Mouse (Mus musculus) brain, embryonic 18.5 days (tissue): ENCODE data around the gene Keap1.
"Not testable (repeated sequence)": the region's sequence is repeated elsewhere in the genome, so short reads cannot be mapped to it uniquely, and the experiment has no call there.

Source experiments
- DNase-seq: peaks from one replicate; pipeline ENCODE4 v3.0.0-alpha.2; 2012; ENCODE audit warnings: low read depth, low spot score

Gene Keap1

DNA sequence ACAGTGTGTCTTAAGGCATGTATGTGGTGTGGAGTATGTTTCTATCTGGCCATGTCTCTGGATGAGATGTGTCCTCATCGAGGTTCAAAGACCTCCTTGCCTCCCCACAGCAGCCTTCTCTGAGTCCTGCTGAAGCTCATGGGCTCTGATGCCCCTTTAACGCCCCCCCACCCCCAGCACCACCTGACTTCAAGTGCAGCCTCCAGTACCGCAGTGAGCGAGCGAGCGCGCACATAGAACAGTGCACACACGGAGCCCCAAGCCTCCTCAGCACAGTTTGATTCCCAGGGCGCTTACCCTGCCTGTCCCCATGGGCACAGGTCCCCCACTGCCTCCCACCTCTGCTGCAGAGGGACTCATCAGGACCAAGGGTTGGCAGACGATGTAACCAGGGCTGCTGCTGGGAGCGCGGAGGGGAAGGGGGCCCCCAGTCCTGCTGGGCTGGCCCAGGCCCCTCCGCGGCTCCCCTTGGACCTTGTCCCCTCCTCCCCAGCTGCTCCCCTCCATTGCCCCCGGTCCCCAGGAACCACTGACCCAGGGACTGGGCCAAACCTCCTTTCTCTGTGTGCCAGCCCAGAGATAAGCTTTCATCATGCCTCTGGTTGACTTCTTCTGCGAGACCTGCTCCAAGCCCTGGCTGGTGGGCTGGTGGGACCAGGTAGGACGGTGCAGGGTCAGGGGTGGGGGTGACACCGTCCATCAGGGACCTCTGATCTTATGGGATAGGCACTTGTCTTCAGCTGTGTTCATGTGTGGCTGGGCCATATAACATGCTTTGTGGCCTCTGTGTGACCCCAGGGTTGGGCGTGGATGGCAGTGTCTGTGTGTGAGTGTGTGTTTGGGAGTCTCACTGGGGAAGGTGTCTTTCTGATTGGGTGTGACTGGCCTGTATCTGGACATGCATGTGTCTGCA is 42.4 kb downstream of the Keap1 start:
- peak; percentile 64 for DNase-seq

- not testable (repeated sequence) for DNase-seq
Measured at GRCm38 (mm10) chr9:21195736-21196505, 43.2 kb downstream of the Keap1 start.

DNA sequence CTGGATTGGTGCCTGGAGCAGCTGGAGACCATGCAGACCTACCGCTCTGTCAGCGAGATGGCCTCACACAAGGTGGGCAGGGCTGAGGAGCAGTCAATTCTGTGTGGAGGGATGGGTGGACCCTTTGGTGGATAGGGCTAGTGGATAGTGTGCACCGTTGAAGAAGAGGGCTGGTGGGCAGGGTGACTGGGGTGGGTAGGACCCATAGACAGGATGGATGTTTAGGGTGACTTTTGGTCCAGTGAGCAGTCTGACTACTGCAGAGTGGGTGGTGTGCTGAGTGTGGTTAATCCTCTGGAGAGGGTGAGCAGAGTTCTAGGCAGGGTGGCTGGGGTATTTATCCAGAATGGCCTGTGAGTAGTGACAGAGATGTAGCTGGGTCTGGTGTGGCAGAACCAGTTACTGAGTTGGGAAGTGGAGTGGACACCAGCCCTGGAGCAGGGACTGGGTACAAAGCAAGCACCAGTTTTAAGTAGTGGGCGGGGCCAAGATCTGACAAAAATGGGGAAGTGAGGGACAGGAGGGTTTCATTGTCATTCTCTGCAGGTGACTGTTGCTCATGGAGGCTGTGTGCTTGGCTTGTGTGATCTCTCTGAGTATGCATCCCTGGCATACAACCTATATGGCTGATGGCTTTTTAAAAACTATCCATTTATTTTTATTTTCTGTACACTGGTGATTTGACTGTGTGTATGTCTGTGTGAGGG is 44.2 kb downstream of the Keap1 start:
- DNase-seq: no peak

DNA sequence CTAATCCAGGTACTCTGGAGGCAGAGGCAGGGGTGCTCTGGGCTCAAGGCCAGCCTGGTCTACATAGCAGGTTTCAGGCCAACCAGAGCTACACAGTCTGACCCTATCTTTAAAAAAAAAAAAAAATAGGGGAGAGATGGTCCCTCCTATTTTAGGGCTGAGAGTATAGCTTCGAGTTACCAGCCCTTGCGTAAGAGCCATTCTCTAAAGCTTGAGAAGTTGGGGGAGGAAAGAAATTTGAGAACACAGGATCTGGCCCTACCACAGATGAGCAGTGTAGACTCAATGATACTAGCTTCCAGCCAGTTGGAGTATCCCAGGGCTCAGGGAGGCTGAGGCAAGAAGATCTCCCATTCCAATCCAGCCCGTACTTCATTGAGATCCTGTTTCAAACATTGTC is 45.4 kb downstream of the Keap1 start:
- no peak for DNase-seq

DNA sequence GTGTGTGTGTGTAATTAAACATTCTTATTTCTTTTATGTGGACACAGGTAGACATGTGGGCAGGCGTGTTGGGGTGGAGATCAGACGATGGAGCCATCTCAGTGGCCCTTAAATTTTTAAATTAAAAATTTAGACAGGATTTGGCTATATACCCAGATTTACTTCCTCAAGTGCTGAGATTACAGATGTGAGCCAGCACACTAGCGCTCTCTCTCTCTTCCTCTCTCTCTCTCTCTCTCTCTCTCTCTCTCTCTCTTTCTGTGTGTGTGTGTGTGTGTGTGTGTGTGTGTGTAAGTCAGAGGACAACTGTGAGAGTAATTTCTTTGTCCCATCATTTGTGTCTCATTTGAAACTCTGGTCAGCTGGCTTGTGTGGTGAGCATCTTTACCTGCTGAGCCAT is 48.5 kb downstream of the Keap1 start:
- no peak for DNase-seq

- no peak for DNase-seq
Measured at GRCm38 (mm10) chr9:21189905-21190304, 49.3 kb downstream of the Keap1 start.

GRCm38 (mm10) chr9:21185436-21185835 is 53.7 kb downstream of the Keap1 start:
- DNase-seq: no peak

GRCm38 (mm10) chr9:21184733-21185132 is 54.4 kb downstream of the Keap1 start:
- no peak for DNase-seq

- no peak for DNase-seq
Measured at GRCm38 (mm10) chr9:21183905-21184413, 55.2 kb downstream of the Keap1 start.

DNA sequence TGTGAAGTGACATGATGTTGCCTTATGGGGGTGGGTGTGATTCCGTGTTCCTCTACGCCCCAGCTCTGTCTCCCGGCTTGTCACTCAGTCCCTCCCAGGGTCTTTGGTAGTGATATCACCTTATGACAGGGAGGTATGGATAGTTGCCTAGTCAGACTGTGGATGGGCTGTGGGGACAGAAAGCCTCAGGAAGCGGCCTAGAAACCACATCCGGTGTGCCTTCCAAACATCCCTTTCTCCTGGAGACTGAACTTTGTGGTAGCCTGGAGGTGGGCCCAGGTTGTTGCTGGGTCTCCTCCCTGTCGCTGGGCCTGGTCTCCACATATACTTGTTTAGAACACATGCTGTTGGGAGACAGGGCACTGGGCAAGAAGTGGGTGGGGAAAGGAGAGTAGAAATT is 55.7 kb downstream of the Keap1 start:
- no peak for DNase-seq

DNA sequence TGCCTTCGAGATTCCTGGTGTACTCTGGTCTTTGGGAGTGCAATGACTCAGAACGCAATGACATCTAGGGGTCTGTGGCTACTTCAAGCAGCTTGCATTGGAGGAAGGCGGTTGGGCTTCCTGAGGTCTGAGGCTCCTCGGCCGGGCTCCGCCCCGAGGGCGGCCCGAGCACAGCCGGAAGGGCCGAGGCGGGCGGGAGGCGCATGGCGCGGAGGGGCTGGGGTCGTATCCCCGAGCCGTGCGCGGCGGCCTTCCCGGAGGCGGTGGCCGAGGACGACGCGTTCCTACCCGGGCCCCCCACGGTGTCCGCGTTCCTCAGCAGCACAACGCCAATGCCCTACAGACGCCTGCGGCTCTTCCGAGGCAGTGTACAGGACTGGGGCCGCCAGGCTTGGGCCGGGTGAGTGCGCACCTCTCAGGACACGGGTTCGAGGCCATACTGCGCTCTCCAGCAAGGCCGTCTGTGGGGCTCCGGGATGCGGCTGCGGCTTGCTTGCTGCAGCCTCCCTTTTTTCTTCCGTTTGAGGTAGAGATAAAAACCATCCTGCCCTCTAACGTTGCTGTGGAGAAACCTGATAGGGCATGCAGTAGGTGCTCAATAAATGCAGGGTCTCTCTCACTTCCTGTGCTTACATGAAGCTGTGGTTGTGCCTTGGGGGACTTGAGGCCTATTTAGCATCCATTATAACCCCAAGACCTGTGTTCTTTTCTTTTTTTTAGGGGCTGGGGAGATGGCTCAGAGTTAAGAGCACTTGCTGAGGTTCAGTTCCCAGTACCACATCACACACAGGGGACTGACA is 57.5 kb downstream of the Keap1 start:
- DNase-seq: no peak

DNA sequence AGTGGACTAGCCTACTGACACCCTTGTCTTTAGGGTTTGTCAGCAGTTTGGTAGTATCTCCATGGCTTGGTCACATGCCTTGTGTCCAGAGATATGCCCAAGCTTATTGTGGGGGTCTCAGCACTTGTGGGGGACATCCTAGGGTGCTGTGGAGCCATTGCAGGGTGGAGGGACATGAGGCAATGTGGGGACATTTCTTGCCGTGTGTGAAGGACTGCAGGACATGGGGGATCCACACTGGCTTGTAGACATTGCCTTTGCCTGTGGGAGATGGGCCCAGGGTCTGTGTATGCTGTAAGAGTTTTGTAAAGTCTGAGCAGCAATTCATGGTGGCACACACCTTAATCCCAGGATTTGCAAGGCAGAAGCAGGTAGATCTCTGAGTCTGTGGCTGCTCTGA is 58.3 kb downstream of the Keap1 start:
- DNase-seq: no peak

- no peak for DNase-seq
Measured at GRCm38 (mm10) chr9:21180402-21180801, 58.8 kb downstream of the Keap1 start.
